Mouse (Mus musculus) MEL (cell line): ENCODE data around the gene Cpne9. TPM values are rescaled to one million over a fixed set of nuclear protein-coding genes. Genes with fewer than 3 reads are reported as not detected.
A peak's percentile ranks its signal among the peaks of the same experiment; 100 is the strongest.

ENCODE experiments used
- DNase-seq: peaks from one replicate; pipeline ENCODE4 v3.0.0; 2011; ENCODE audit warnings: low read depth, low spot score
- H3K27ac ChIP-seq: 2 replicates; pipeline ENCODE4 v1.5.1; 2012; ENCODE audit warnings: low read depth, mild to moderate bottlenecking, control low read depth, low read length, moderate library complexity; ENCODE audit not compliant: control insufficient read depth
- H3K27me3 ChIP-seq, 2 experiments: fragments of 150-350 bp in 1 of 2; sonication (generic) in 1 of 2; 2 replicates each; pipeline ENCODE4 v1.6.1; 2012; ENCODE audit warnings: low read length in 2 of 2, mild to moderate bottlenecking in 2 of 2, improper control_type of control experiment in 1 of 2, moderate library complexity in 1 of 2; ENCODE audit not compliant: insufficient read depth in 2 of 2, control insufficient read depth in 1 of 2
- H3K36me3 ChIP-seq, 2 experiments: 2 replicates each; pipeline ENCODE4 v1.6.1; 2012 to 2014; ENCODE audit warnings: low read length in 2 of 2, improper control_type of control experiment in 1 of 2, inconsistent platforms in 1 of 2, mild to moderate bottlenecking in 1 of 2; ENCODE audit not compliant: insufficient read depth in 2 of 2, control insufficient read depth in 1 of 2
- H3K4me1 ChIP-seq, 2 experiments: fragments of 150-350 bp in 1 of 2; sonication (generic) in 1 of 2; 2 replicates each; pipeline ENCODE4 v1.6.1; 2012; ENCODE audit warnings: low read length in 2 of 2, improper control_type of control experiment in 1 of 2, mild to moderate bottlenecking in 1 of 2; ENCODE audit not compliant: insufficient read depth in 2 of 2, control insufficient read depth in 1 of 2
- H3K4me3 ChIP-seq, 2 experiments: fragments of 150-350 bp in 1 of 2; sonication (generic) in 1 of 2; 2 replicates each; pipeline ENCODE4 v1.5.1; 2012; ENCODE audit warnings: low read depth in 2 of 2, low read length in 2 of 2, mild to moderate bottlenecking in 2 of 2, moderate library complexity in 2 of 2, control low read depth in 1 of 2, improper control_type of control experiment in 1 of 2; ENCODE audit not compliant: control insufficient read depth in 1 of 2, insufficient read depth in 1 of 2
- H3K79me2 ChIP-seq: 2 replicates; pipeline ENCODE4 v1.6.1; 2012; ENCODE audit warnings: mild to moderate bottlenecking, low read length, moderate library complexity; ENCODE audit not compliant: control insufficient read depth, poor library complexity, insufficient read depth
- H3K9ac ChIP-seq: 2 replicates; pipeline ENCODE4 v1.6.1; 2012; ENCODE audit warnings: low read depth, mild to moderate bottlenecking, control low read depth, low read length, moderate library complexity; ENCODE audit not compliant: control insufficient read depth, poor library complexity, severe bottlenecking
- H3K9me3 ChIP-seq: fragments of 150-350 bp; sonication (generic); replicated peaks from 2 replicates; pipeline ENCODE4 v1.6.1; 2012; ENCODE audit warnings: mild to moderate bottlenecking, low read length, improper control_type of control experiment, moderate library complexity; ENCODE audit not compliant: insufficient read depth
- BHLHE40 ChIP-seq: IDR thresholded peaks from 2 replicates; pipeline ENCODE4 v1.6.1; 2012; ENCODE audit warnings: low read depth, mild to moderate bottlenecking, inconsistent platforms, low read length, improper control_type of control experiment, borderline replicate concordance
- CHD1 ChIP-seq: IDR thresholded peaks from 2 replicates; pipeline ENCODE4 v1.6.1; 2012; ENCODE audit warnings: low read depth, mild to moderate bottlenecking, inconsistent platforms, low read length, improper control_type of control experiment
- CHD2 ChIP-seq: IDR thresholded peaks from 2 replicates; pipeline ENCODE4 v1.6.1; 2011; ENCODE audit warnings: low read length, improper control_type of control experiment
- CTCF ChIP-seq, 3 experiments: IDR thresholded peaks in 2 of 3; conservative IDR thresholded peaks in 1 of 3; 2 replicates each; pipeline ENCODE4 v1.5.1; 2011 to 2012; ENCODE audit warnings: low read length in 3 of 3, low read depth in 2 of 3, mild to moderate bottlenecking in 2 of 3, improper control_type of control experiment in 1 of 3, inconsistent platforms in 1 of 3, mixed read lengths in 1 of 3, moderate library complexity in 1 of 3; ENCODE audit not compliant: control insufficient read depth in 1 of 3, insufficient read depth in 1 of 3, poor library complexity in 1 of 3, severe bottlenecking in 1 of 3
- E2F4 ChIP-seq: IDR thresholded peaks from 2 replicates; pipeline ENCODE4 v1.6.1; 2011; ENCODE audit warnings: low read depth, low read length, improper control_type of control experiment, borderline replicate concordance
- EP300 ChIP-seq, 2 experiments: IDR thresholded peaks; 2 replicates each; pipeline ENCODE4 v1.6.1; 2011; ENCODE audit warnings: improper control_type of control experiment in 2 of 2, low read length in 2 of 2, low read depth in 1 of 2, mild to moderate bottlenecking in 1 of 2
- JUND ChIP-seq: IDR thresholded peaks from 2 replicates; pipeline ENCODE4 v1.6.1; 2011; ENCODE audit warnings: low read depth, mild to moderate bottlenecking, improper control_type of control experiment, low read length
- KAT2A ChIP-seq: conservative IDR thresholded peaks from 2 replicates; pipeline ENCODE4 v1.6.1; 2012; ENCODE audit warnings: low read depth, low read length, improper control_type of control experiment, inconsistent platforms
- MAFK ChIP-seq: IDR thresholded peaks from 2 replicates; pipeline ENCODE4 v1.6.1; 2011; ENCODE audit warnings: low read depth, mild to moderate bottlenecking, low read length, improper control_type of control experiment, borderline replicate concordance
- MXI1 ChIP-seq: IDR thresholded peaks from 2 replicates; pipeline ENCODE4 v1.6.1; 2011; ENCODE audit warnings: mild to moderate bottlenecking, low read depth, low read length, improper control_type of control experiment
- NELFE ChIP-seq: IDR thresholded peaks from 2 replicates; pipeline ENCODE4 v1.6.1; 2011; ENCODE audit warnings: low read depth, low read length, improper control_type of control experiment
- NRF1 ChIP-seq: IDR thresholded peaks from 2 replicates; pipeline ENCODE4 v1.6.1; 2014; ENCODE audit warnings: low read depth, mild to moderate bottlenecking, inconsistent platforms, low read length, improper control_type of control experiment, moderate library complexity; ENCODE audit not compliant: poor library complexity, insufficient read depth, severe bottlenecking
- POLR2AphosphoS2 ChIP-seq: IDR thresholded peaks from 2 replicates; pipeline ENCODE4 v1.6.1; 2011; ENCODE audit warnings: low read length, improper control_type of control experiment
- SIN3A ChIP-seq: IDR thresholded peaks from 2 replicates; pipeline ENCODE4 v1.6.1; 2012; ENCODE audit warnings: low read length, improper control_type of control experiment, inconsistent platforms
- TBP ChIP-seq: IDR thresholded peaks from 2 replicates; pipeline ENCODE4 v1.8.0; 2011; ENCODE audit warnings: low read depth, low read length, improper control_type of control experiment
- polyA plus RNA-seq, 2 experiments: library from polyadenylated mRNA; stranded (reverse) in 1 of 2; unstranded in 1 of 2; fragments of >175 nt in 1 of 2; fragments of >200 nt in 1 of 2; gene quantifications; 2 replicates each; pipeline versions ENCODE4 v1.2.1 to v1.2.4; 2012; ENCODE audit warnings: low replicate concordance in 2 of 2, low read depth in 1 of 2; ENCODE audit not compliant: insufficient read length in 2 of 2, insufficient read depth in 1 of 2, missing spikeins in 1 of 2
- total RNA-seq: library from RNA; depleted of rRNA; stranded (reverse); fragments of 300-350 nt; gene quantifications from 2 replicates; pipeline ENCODE4 v1.2.3, GENCODE M21; 2012; rRNA removed

Gene Cpne9
- total RNA-seq (0.72 and 1.6 TPM in 2 replicates), polyA plus RNA-seq (1 to 10 TPM in 1 of 2 experiments, not detected in 1; 1.3 TPM)

DNA sequence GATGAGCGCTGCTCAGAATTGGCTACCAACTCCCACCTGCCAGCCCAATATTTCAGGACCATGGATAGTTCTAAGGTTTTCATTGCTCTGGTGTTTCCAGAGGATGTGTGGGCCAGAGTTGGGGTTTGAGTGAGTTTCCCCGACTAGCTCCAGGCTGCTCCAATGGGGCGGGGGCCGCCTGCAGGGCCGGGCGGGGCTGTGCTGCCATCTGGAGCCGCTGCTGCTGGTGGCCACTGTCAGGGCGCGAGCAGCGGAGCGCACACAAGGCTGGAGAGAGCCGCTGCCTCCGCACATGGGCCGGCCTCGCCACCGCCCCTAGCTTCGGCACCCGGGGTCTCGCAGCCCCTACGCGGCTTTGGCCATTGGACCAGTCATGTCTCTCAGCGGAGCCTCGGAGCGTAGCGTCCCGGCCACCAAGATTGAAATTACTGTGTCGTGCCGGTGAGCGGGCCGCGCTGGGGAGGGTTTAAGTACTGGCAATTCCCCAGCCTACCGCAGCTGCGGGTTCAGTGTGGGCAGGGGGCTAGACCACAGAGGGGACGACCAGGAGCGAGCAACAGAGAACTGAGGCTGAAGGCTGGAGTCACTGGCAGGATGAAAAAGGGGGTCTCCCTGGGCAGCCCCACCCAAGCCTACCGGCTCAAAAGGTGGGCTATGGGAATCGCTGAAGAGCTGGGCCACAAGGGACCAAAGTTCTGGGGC is at the start of gene Cpne9:
Gene Cpne9 (plus strand): TSS at position 207 of the 702 bp plus-strand sequence.
- no peaks in the 10 kb centered on the region for H3K27me3 ChIP-seq

GRCm38 (mm10) chr6:113235141-113235540 is 47.0 kb upstream of the Cpne9 start:
- no peak for DNase-seq
- Histone ChIP-seq H3K9ac (no peak overlapping the region), H3K36me3 (peaks cover 0 to 4% of the 10 kb centered on the region in 2 experiments; a peak in 2 of 4 replicates), H3K4me1 (peaks cover 4 to 10% of the 10 kb centered on the region in 2 experiments), H3K4me3 (no peak overlapping the region), H3K79me2 (peaks cover 6% of the 10 kb centered on the region), H3K9me3 (no peaks in the 10 kb centered on the region), H3K27ac (no peak overlapping the region), H3K27me3 (peaks cover 5 to 7% of the 10 kb centered on the region in 2 experiments)
- TF ChIP-seq NRF1 (no peak), CHD1 (no peak), MXI1 (no peak), EP300 (IDR thresholded peaks at IDR 0.05; ENCODE audit: low read depth in 1 of 2, low read length in 2 of 2) (no peak), MAFK (no peak), TBP (no peak), SIN3A (no peak), CHD2 (no peak), JUND (no peak), POLR2AphosphoS2 (no peak), E2F4 (no peak), BHLHE40 (no peak), KAT2A (no peak), CTCF (IDR thresholded peaks at IDR 0.05 in 2 of 3, conservative IDR thresholded peaks at IDR 0.05 in 1 of 3; ENCODE audit: control insufficient read depth in 1 of 3, insufficient read depth in 1 of 3, low read depth in 2 of 3, low read length in 3 of 3, poor library complexity in 1 of 3, severe bottlenecking in 1 of 3) (no peak)

More for the DNA sequence above, at the start of gene Cpne9:
- no peak within 1 kb of the TSS for H3K27ac ChIP-seq
- H3K9ac ChIP-seq: no peak within 1 kb of the TSS
- TF ChIP-seq MXI1 (peak; percentile 45; the same call in 1 of the 2 replicates), NELFE (no peak), SIN3A (peak; percentile 47; the same call in 1 of the 2 replicates)
- H3K4me3 ChIP-seq: no peak within 1 kb of the TSS
- peaks cover 0 to 21% of the 10 kb centered on the region in 2 experiments; a peak in 2 of 4 replicates for H3K36me3 ChIP-seq
- peaks cover 12 to 22% of the 10 kb centered on the region in 2 experiments for H3K4me1 ChIP-seq
- H3K79me2 ChIP-seq: no peaks in the 10 kb centered on the region
- DNase-seq: peak; percentile 59
- H3K9me3 ChIP-seq: no peaks in the 10 kb centered on the region
